Mouse (Mus musculus) activated CD4-positive, CD25-positive, alpha-beta regulatory T cell (primary cell): ENCODE data around the gene Rtkn2. TPM values are rescaled to one million over a fixed set of nuclear protein-coding genes. Genes with fewer than 3 reads are reported as not detected.

Experiments
- polyA plus RNA-seq, 2 experiments: library from polyadenylated mRNA; unstranded; fragments of 100-300 nt; shearing (Covaris generic); gene quantifications; one replicate each; pipeline ENCODE4 v1.2.1; 2017

The Rtkn2 gene
- 1 to 10 TPM in 1 of 2 experiments, under 1 TPM in 1; 0.76 to 2.0 TPM for polyA plus RNA-seq

GRCm38 (mm10) chr10:67979401-67980157 is at the start of gene Rtkn2:
Gene Rtkn2, plus strand, starts transcription at chr10:67979570.

Other genes starting within 250 kb of the Rtkn2 start
- gene Zfp365, start 66.9 kb upstream of the Rtkn2 start, polyA plus RNA-seq = 1 to 10 TPM; 3.0 to 4.4 TPM